Mouse (Mus musculus) lung, embryonic 14.5 days (tissue): ENCODE measurements around the gene Ankzf1. TPM values are rescaled to one million over a fixed set of nuclear protein-coding genes. Genes with fewer than 3 reads are reported as not detected.

Experiments used
- ATAC-seq: fragments of 200-750 bp; cut with Nextera tagmentation; 2 replicates; pipeline ENCODE4 v1.8.0; 2017; ENCODE audit warnings: mild to moderate bottlenecking, moderate TSS enrichment, moderate library complexity; ENCODE audit not compliant: insufficient read depth
- DNase-seq: peaks from one replicate; pipeline ENCODE4 v3.0.0-alpha.2; 2015
- H3K27ac ChIP-seq: fragments of 300-500 bp; sonication (generic); 2 replicates; pipeline ENCODE4 v1.5.1; 2014; ENCODE audit warnings: low read depth, mild to moderate bottlenecking, moderate library complexity
- H3K27me3 ChIP-seq: fragments of 300-500 bp; sonication (generic); 2 replicates; pipeline ENCODE4 v1.6.1; 2014; ENCODE audit warnings: low read length, control low read depth; ENCODE audit not compliant: insufficient read depth
- H3K36me3 ChIP-seq: fragments of 300-500 bp; sonication (generic); 2 replicates; pipeline ENCODE4 v1.6.1; 2014; ENCODE audit warnings: control low read depth; ENCODE audit not compliant: insufficient read depth
- H3K4me1 ChIP-seq: fragments of 300-500 bp; sonication (generic); 2 replicates; pipeline ENCODE4 v1.6.1; 2014; ENCODE audit warnings: antibody characterized with exemption, control low read depth; ENCODE audit not compliant: insufficient read depth
- H3K4me2 ChIP-seq: fragments of 300-500 bp; sonication (generic); 2 replicates; pipeline ENCODE4 v1.6.1; 2014; ENCODE audit warnings: mild to moderate bottlenecking
- H3K4me3 ChIP-seq: fragments of 300-500 bp; sonication (generic); 2 replicates; pipeline ENCODE4 v1.5.1; 2014; ENCODE audit warnings: low read depth, low read length
- H3K9ac ChIP-seq: fragments of 300-500 bp; sonication (generic); 2 replicates; pipeline ENCODE4 v1.6.1; 2014
- H3K9me3 ChIP-seq: fragments of 300-500 bp; sonication (generic); 2 replicates; pipeline ENCODE4 v1.6.1; 2016; ENCODE audit warnings: low read depth, low read length, control low read depth
- CTCF ChIP-seq: IDR thresholded peaks from 2 replicates; pipeline ENCODE4 v1.5.1; 2016; ENCODE audit warnings: antibody characterized with exemption, low read depth
- WGBS: fragments of 180-500 bp; shearing (Covaris S2); extraction: QIAGEN DNeasy Blood & Tissue Kit; methylation state at CpG from one replicate; pipeline ENCODE4 v1.1.7; 2014; 5-methylcytosine and 5-hydroxymethylcytosine counted together
- polyA plus RNA-seq: library from polyadenylated mRNA; unstranded; fragments of >200 nt; fragmentation: Nextera tagmentation; extraction: Ambion mirVana; gene quantifications from 2 replicates; pipeline ENCODE4 v1.2.1, GENCODE M21; 2014

Gene Ankzf1
- polyA plus RNA-seq, 1 experiment from 2014 or later: 16.5 TPM

- peak overlapping the region; percentile 53 for H3K4me3 ChIP-seq
- no peak for ATAC-seq
- DNase-seq: no peak
- TF ChIP-seq CTCF: no peak
- H3K4me2 ChIP-seq: peak overlapping the region; percentile 99
- H3K27ac ChIP-seq: peak overlapping the region; percentile 0; the same call in 1 of the 2 replicates
- peaks cover 41% of the 10 kb centered on the region for H3K27me3 ChIP-seq
- 3% methylated on average over 6 of the region's 6 CpGs for WGBS
- H3K9ac ChIP-seq: peak overlapping the region; percentile 54
- no peaks in the 10 kb centered on the region; the same call in 1 of the 2 replicates for H3K4me1 ChIP-seq
- peaks cover 32% of the 10 kb centered on the region for H3K36me3 ChIP-seq
- no peaks in the 10 kb centered on the region for H3K9me3 ChIP-seq
These were observed 25.9 kb downstream of the Ankzf1 start for GRCm38 (mm10) chr1:75217893-75218226.

GRCm38 (mm10) chr1:75218227-75219001, 26.5 kb downstream of the Ankzf1 start:
- DNase-seq (peak; percentile 19), ATAC-seq (peak; percentile 65)
- no peak for TF ChIP-seq CTCF
- H3K9ac ChIP-seq: peak overlapping the region; percentile 54
- no peaks in the 10 kb centered on the region for H3K9me3 ChIP-seq
- peak overlapping the region; percentile 53 for H3K4me3 ChIP-seq
- WGBS: 1% methylated on average over 38 of the region's 38 CpGs
- peaks cover 41% of the 10 kb centered on the region for H3K27me3 ChIP-seq
- no peaks in the 10 kb centered on the region; the same call in 1 of the 2 replicates for H3K4me1 ChIP-seq
- H3K36me3 ChIP-seq: peaks cover 26% of the 10 kb centered on the region
- H3K27ac ChIP-seq: no peak overlapping the region; the same call in 1 of the 2 replicates
- peak overlapping the region; percentile 99 for H3K4me2 ChIP-seq

GRCm38 (mm10) chr1:75219078-75219477, 27.1 kb downstream of the Ankzf1 start:
- H3K27me3 ChIP-seq: peaks cover 41% of the 10 kb centered on the region
- WGBS: under 1% methylated on average over 24 of the region's 24 CpGs

GRCm38 (mm10) chr1:75219531-75219930, 27.6 kb downstream of the Ankzf1 start, which contains the start of gene Tuba4a:
Tuba4a (minus strand) TSS chr1:75219865.
- peak; percentile 45 for TF ChIP-seq CTCF
- Histone ChIP-seq H3K4me2 (peak within 1 kb of the TSS; percentile 99), H3K27me3 (peaks cover 41% of the 10 kb centered on the region), H3K9me3 (no peaks in the 10 kb centered on the region), H3K4me3 (peak within 1 kb of the TSS; percentile 53), H3K4me1 (no peaks in the 10 kb centered on the region; the same call in 1 of the 2 replicates), H3K27ac (no peak within 1 kb of the TSS; the same call in 1 of the 2 replicates), H3K36me3 (peaks cover 15% of the 10 kb centered on the region), H3K9ac (peak within 1 kb of the TSS; percentile 54)
- ATAC-seq (peak; percentile 50), DNase-seq (peak; percentile 27)
- WGBS: under 1% methylated on average over 34 of the region's 34 CpGs

More at GRCm38 (mm10) chr1:75219078-75219477, 27.1 kb downstream of the Ankzf1 start:
- peaks cover 20% of the 10 kb centered on the region for H3K36me3 ChIP-seq
- DNase-seq (peak; percentile 87), ATAC-seq (peak; percentile 89)
- peak overlapping the region; percentile 53 for H3K4me3 ChIP-seq
- TF ChIP-seq CTCF: no peak; the same call in 1 of the 2 replicates
- H3K27ac ChIP-seq: no peak overlapping the region
- H3K4me1 ChIP-seq: no peaks in the 10 kb centered on the region; the same call in 1 of the 2 replicates
- H3K9me3 ChIP-seq: no peaks in the 10 kb centered on the region
- peak overlapping the region; percentile 54 for H3K9ac ChIP-seq
- H3K4me2 ChIP-seq: peak overlapping the region; percentile 99

- Histone ChIP-seq H3K9me3 (no peaks in the 10 kb centered on the region), H3K27me3 (peaks cover 41% of the 10 kb centered on the region), H3K27ac (no peak overlapping the region), H3K4me2 (no peak overlapping the region), H3K36me3 (no peaks in the 10 kb centered on the region), H3K9ac (no peak overlapping the region), H3K4me1 (no peaks in the 10 kb centered on the region; the same call in 1 of the 2 replicates), H3K4me3 (no peak overlapping the region)
- no peak for TF ChIP-seq CTCF
- WGBS: 60% methylated on average over 3 of the region's 3 CpGs
- DNase-seq (no peak), ATAC-seq (no peak)
These were observed 29.6 kb downstream of the Ankzf1 start for GRCm38 (mm10) chr1:75221538-75221937.

- TF ChIP-seq CTCF: no peak
- Histone ChIP-seq H3K27ac (no peak overlapping the region), H3K9ac (no peak overlapping the region), H3K36me3 (no peaks in the 10 kb centered on the region), H3K4me2 (no peak overlapping the region), H3K4me1 (no peaks in the 10 kb centered on the region; the same call in 1 of the 2 replicates), H3K4me3 (no peak overlapping the region), H3K9me3 (no peaks in the 10 kb centered on the region), H3K27me3 (peaks cover 35% of the 10 kb centered on the region)
- DNase-seq (no peak), ATAC-seq (no peak)
- 78% methylated on average over 6 of the region's 6 CpGs for WGBS
These were observed 31.0 kb downstream of the Ankzf1 start for GRCm38 (mm10) chr1:75222926-75223325.

- no peaks in the 10 kb centered on the region for H3K36me3 ChIP-seq
- no peak overlapping the region for H3K4me3 ChIP-seq
- TF ChIP-seq CTCF: no peak
- H3K27me3 ChIP-seq: peaks cover 29% of the 10 kb centered on the region
- no peak overlapping the region for H3K27ac ChIP-seq
- DNase-seq: no peak
- H3K9ac ChIP-seq: no peak overlapping the region
- H3K4me2 ChIP-seq: no peak overlapping the region
- 65% methylated on average over 6 of the region's 6 CpGs for WGBS
- no peaks in the 10 kb centered on the region; the same call in 1 of the 2 replicates for H3K4me1 ChIP-seq
- H3K9me3 ChIP-seq: no peaks in the 10 kb centered on the region
- ATAC-seq: no peak
These were observed 31.6 kb downstream of the Ankzf1 start for GRCm38 (mm10) chr1:75223532-75223931.
